Mouse (Mus musculus) cerebellum, adult 18-20 months (tissue): ENCODE measurements at regions not wholly inside any gene's neighbourhood (a gene's known extent, or its start where the extent isn't known, plus 50 kb on each side); places are given as distances from the start of the nearest gene placed in this dataset.
"Not testable (repeated sequence)": the region's sequence is repeated elsewhere in the genome, so short reads cannot be mapped to it uniquely, and the experiment has no call there.

Source experiments
- DNase-seq, 2 experiments: peaks; one replicate each; pipeline ENCODE4 v3.0.0; 2021

DNA sequence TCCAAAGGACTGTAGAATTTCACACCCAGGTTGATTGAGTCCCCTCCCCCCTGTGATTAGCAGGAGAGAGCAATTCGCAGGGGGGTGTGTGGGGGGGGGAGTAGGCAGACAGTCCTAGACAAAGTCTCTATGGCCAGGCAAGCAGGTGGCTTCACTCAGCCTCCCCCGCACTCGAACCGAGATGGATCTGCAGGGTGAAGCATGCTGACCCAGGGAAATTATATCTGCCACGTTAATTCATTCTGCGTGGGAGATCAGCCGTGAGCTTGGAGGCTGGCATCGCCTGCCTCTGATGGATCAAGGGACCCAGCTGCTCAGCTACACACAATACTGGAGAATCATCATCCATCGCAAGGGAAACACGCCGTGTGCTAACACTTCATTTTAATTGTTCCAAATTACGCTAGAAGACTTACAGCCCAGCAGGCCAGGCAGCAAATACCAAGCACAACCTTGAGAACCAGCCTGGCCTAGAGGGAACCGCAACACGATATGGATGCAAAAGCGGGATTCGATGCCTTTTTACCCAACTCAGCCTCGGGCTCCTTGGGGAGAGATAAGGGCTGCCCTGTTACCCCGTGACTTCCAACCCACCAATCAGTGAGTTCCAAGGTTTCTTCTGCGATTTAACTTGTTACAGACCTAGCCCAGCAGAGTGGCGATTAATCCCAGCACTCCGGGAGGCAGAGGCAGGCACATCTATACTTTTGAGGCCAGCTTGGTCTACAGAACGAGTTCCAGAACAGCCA lies 137.7 kb upstream of the Top1 start:
- no peak for DNase-seq

- no peak for DNase-seq
These were observed 135.5 kb upstream of the Top1 start for GRCm38 (mm10) chr2:160510159-160510558.

DNA sequence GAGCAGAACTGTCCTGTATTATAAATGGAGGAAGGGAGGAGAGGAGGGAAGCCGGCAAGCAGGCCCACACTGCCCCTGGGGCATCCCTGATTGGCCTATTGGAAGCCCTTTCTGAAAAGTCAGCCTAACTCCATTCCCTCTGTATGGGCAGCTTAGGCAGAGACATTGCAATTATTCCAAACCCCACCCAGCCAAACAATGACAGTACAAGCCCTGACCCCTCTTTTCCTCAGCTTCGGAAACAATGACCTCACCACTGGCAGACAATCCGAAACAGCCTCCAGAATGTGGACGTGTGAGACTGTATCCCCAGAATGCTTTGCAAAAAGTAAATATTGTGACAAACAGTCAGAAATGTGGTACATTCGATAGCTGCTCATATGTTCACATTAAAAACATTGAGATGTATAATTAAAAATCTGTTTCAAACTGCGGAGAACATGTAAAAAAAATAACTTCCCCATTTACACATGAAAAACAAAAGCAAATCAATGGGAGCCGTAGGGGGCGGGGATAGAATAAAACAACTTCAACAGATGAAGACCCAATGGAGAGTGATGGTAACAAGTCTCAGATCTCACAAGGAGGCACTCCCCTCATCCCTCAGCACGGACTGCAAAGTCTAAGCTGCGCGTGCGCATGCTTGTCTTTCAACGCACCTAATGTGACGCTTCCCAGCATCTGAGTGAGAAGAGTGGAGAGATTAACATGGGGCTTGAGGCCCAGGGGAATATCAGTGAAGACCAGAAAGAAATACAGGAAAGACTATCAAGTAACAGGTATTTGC lies 134.9 kb upstream of the Top1 start:
- no peak for DNase-seq

- no peak for DNase-seq
These were observed 130.1 kb upstream of the Top1 start for GRCm38 (mm10) chr2:160515621-160516020.

DNA sequence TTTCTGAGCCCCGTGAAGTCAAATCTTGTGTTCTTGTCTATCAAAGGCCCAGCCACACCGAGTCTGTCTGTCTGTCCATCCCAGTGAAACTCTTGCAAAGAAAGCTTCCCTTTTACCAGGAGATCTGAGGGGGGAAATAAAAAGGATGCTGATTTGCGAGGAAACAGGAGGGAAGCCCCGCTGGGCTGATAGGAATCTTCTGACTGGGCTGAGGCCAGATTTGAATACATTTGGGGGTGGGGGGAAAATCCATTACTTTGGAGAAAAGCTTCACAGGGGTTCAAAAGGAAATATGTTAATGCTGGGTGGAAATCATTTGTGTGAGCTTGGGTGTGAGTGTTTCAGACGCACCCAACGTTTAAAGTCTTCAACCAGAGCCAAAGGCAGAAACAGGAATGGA lies 129.2 kb upstream of the Top1 start:
- no peak for DNase-seq

GRCm38 (mm10) chr2:160525301-160526205 lies 120.1 kb upstream of the Top1 start:
- DNase-seq = no peak

DNA sequence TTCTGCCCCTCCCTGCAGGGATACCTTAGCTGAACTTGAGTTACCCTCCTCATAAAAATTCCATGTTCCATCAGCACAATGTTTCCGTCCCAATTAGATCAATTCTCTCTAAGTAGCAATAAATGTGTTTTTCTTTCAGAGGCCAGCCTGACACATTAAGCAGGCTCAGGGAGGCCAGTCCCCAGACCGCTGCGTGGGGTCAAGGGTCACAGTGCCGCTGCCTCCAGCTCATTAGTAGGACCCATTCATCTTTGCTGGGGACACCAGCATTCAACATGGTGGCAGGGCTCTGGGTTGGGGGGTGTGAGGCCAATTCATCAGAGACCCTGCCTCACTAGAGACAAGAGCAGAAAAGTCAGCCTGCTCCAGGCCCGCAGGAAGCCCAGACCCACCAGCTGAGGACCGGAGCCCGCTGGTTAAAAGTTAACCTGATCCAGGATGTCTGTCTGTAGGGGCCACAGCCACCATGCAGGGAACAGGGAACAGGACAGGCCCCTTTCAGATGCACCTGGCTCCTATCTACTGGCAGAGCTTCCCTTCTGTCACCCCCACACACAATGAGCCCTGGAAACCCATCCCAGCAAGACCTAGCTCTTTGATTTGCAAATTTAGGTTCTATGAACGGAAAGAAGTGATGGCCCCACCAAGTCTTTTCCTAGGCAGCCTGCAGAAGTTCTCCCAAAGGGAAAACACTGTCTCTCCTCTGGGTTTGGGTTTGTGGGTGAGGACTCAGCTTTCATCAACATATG lies 119.1 kb upstream of the Top1 start:
- DNase-seq = no peak

GRCm38 (mm10) chr2:160529306-160529705 lies 116.4 kb upstream of the Top1 start:
- DNase-seq = no peak

DNA sequence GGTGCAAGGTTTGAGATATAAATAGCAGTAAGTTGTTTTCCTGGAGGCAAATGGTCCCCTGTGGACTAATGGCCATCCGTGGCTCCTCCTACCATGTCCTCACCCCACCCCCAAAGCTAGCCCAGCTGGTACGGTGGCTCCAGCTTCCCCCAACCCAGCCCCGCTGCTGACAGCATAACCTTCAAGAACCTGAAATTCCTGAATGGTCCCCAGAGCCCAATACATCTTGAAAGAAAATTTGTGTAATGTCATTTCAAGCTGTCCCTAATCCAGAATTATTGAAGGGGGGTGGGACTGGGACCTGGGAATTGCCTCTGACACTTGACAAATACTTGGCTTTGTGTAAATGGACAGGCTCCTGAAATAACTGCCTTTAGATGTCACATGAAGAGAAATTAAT lies 115.3 kb upstream of the Top1 start:
- DNase-seq = no peak

GRCm38 (mm10) chr2:160537319-160537719 lies 108.4 kb upstream of the Top1 start:
- no peak for DNase-seq

- no peak for DNase-seq
These were observed 100.2 kb upstream of the Top1 start for GRCm38 (mm10) chr2:160545527-160545926.

- DNase-seq = no peak
These were observed 93.5 kb upstream of the Top1 start for GRCm38 (mm10) chr2:160552121-160552669.

DNA sequence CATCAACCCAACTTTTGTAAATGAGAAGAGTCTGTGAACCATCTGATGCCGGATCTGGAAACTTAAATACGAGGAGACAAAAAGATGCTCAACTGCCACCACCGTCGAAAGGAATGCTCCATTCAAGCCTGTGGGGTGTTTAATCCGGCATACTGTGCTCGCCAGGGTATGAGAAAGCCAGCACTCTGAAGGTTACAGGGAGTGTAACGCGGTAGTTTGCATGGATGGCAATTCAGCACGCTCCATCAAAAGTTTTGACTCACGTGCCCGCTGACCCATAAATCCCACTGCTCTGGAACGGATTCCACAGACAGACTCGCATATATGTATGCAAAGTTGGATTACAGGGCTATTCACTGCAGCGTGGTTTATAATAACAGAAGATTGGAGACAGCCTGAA lies 84.0 kb upstream of the Top1 start:
- DNase-seq = no peak

DNA sequence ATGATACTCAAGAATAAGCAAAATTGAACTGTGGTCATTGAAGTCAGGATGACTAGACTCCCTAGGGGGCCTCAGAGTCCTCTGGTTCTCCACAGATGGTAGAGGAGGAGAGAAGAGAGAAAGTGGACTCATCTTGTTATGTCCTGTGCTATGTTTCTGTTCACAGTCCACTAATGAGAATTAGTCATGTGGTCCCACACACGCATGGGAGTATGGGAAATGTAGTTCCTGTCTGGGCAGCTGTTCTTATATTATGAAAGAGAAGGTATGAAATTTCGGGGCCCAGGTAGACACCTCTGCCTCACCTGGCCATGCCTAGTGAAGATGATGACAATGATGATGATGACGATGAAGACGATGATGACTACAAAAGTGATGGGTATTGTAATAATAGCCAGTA lies 77.9 kb upstream of the Top1 start:
- DNase-seq = no peak

DNA sequence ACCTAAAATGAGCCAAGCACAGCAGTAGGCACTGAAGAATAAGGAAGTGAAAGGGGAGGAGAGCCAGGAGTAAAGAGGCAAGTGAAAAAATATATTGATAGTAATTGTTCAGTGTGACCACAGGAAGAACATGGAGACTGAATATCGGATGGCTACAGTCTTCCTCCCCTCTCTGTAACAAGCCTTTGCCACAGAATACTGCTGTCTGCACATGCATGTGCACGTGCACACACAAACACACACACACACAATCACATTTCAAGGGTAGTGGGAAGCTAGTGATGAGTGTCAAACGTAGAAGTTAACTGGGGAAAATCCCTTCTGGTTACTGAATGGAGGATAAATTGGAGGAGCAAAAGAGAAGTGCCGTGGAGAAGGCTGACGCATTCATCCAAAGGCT lies 76.2 kb upstream of the Top1 start:
- DNase-seq = no peak

DNA sequence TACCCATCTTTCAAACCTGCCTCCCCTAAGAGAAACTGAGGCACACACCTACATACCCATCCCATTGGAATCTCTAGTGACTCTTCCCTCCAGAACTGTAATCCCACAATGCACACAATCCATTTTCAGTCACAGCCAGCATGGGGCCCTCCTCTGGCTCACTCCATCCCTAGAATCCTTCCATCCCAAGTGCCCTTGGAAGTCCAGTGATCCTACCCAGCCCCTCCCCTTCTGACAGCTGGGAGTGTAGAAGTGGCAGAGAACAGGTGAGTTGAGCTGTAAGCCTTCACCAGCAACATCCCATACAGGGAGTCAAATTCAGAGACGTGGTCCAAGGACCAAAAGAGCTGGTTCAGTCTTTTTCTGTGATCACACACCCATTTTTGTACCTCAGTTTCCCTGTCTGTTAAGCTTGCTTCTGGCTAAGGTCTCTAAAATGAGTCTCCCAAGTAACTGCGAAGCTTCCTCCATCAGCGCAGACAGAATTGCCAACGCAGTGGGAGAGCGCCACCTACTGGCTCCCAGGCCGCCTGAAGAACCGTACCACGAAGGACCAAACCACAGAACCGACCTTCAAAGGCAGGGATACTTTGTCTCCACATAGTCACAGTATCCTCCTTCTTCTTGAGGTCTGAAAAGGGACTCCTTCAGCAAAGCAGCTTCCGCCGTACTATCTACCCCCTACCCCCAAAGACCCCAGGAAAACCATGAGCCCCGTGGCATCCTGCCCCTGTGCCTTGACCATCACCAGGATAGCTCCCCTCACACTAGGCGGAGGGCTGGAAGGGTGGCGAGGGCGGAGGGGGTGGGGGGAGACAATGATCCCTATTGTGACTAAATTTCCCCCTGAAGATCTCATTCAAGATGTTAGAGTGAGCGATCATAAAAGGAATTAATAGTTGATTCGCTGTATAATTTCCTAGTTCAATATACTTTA lies 67.0 kb upstream of the Top1 start:
- DNase-seq = peak; percentile 69 to 82

DNA sequence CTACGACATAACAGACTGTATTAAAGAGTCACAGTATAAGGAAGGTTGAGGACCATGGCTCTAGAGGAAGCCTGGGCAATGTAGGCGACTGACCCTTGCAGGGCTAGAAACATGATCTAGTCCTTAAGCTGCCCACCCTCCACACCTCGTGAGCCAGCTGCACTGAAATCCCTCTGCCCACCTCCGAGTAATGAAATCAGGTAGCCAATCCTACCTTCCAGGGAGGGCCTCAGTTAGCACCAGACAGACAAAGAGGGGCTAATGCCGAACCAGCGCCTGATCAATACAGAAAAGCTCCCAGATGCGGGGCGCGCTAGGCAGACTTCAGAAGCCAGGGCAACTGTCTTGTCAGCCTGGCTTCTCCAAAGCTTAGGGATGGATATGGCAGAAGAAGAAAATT lies 65.4 kb upstream of the Top1 start:
- no peak for DNase-seq

DNA sequence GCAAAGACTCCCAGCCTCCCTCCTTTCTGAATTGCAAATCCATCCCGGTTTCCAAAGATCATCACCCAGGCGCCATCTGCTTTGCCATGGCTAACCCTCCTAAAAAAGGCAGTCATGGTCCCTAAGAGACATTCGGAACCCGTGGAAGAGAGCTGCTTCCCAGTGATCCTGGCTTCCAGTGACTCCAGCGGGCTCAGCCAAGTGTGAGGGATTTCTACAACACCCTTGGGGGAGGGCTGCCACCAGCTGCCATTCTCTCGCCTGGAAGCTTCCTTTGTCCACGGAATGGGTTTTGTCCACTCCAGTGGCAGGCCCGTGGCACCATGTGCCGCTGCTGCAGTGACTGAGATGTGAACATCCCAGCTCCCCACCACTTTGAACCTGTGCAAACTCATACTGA lies 64.7 kb upstream of the Top1 start:
- no peak for DNase-seq

GRCm38 (mm10) chr2:160583034-160583433 lies 62.7 kb upstream of the Top1 start:
- DNase-seq = not testable (repeated sequence)

- no peak for DNase-seq
These were observed 62.2 kb upstream of the Top1 start for GRCm38 (mm10) chr2:160583506-160583905.

DNA sequence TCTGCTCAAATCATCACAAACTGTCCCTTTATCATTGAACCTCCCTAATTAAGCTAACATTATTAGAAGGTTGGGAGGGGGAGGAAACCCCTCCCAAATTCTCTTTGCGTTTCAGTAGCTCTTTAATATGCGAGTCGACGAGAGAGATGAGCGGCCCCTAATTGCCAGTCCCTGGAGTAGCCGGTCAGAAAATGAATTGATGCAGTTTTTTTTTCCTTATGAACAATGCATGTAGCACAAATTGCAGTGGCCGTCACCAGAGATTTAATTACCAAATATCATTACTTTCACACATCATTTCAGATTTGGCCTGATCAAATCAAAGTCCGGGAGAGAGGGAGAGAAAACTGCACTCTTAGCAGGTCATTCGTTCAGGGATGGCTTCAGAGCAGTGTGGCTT lies 61.1 kb upstream of the Top1 start:
- DNase-seq = no peak
